Mouse (Mus musculus) forebrain, embryonic 12.5 days (tissue): ENCODE results near the gene Dido1. TPM values are rescaled to one million over a fixed set of nuclear protein-coding genes. Genes with fewer than 3 reads are reported as not detected.

ENCODE experiments used
- ATAC-seq: fragments of 200-750 bp; cut with Nextera tagmentation; 2 replicates; pipeline ENCODE4 v1.8.0; 2017; ENCODE audit warnings: moderate TSS enrichment; ENCODE audit not compliant: low FRiP score
- H3K27ac ChIP-seq: fragments of 300-500 bp; sonication (generic); 2 replicates; pipeline ENCODE4 v1.5.1; 2016; ENCODE audit warnings: mild to moderate bottlenecking
- H3K27me3 ChIP-seq: fragments of 300-500 bp; sonication (generic); 2 replicates; pipeline ENCODE4 v1.6.1; 2016; ENCODE audit warnings: mild to moderate bottlenecking
- H3K36me3 ChIP-seq: fragments of 300-500 bp; sonication (generic); replicated peaks from 2 replicates; pipeline ENCODE4 v1.6.1; 2016; ENCODE audit warnings: mild to moderate bottlenecking
- H3K4me1 ChIP-seq: fragments of 300-500 bp; sonication (generic); 2 replicates; pipeline ENCODE4 v1.6.1; 2016
- H3K4me2 ChIP-seq: fragments of 300-500 bp; sonication (generic); 2 replicates; pipeline ENCODE4 v1.6.1; 2016; ENCODE audit warnings: mild to moderate bottlenecking, moderate library complexity
- H3K4me3 ChIP-seq: fragments of 300-500 bp; sonication (generic); replicated peaks from 2 replicates; pipeline ENCODE4 v1.5.1; 2016; ENCODE audit warnings: mild to moderate bottlenecking
- H3K9ac ChIP-seq: fragments of 300-500 bp; sonication (generic); 2 replicates; pipeline ENCODE4 v1.6.1; 2016; ENCODE audit warnings: mild to moderate bottlenecking
- H3K9me3 ChIP-seq: fragments of 300-500 bp; sonication (generic); 2 replicates; pipeline ENCODE4 v1.6.1; 2016
- WGBS: fragments of 180-500 bp; shearing (Covaris S2); methylation state at CpG from one replicate; pipeline ENCODE4 v1.1.7; 2016; 5-methylcytosine and 5-hydroxymethylcytosine counted together
- polyA plus RNA-seq: library from polyadenylated mRNA; unstranded; fragments of >200 nt; fragmentation: Nextera tagmentation; extraction: Ambion mirVana; gene quantifications from 2 replicates; pipeline ENCODE4 v1.2.1, GENCODE M21; 2016

The Dido1 gene
- polyA plus RNA-seq, 1 experiment from 2014 or later: 42.2 TPM

DNA sequence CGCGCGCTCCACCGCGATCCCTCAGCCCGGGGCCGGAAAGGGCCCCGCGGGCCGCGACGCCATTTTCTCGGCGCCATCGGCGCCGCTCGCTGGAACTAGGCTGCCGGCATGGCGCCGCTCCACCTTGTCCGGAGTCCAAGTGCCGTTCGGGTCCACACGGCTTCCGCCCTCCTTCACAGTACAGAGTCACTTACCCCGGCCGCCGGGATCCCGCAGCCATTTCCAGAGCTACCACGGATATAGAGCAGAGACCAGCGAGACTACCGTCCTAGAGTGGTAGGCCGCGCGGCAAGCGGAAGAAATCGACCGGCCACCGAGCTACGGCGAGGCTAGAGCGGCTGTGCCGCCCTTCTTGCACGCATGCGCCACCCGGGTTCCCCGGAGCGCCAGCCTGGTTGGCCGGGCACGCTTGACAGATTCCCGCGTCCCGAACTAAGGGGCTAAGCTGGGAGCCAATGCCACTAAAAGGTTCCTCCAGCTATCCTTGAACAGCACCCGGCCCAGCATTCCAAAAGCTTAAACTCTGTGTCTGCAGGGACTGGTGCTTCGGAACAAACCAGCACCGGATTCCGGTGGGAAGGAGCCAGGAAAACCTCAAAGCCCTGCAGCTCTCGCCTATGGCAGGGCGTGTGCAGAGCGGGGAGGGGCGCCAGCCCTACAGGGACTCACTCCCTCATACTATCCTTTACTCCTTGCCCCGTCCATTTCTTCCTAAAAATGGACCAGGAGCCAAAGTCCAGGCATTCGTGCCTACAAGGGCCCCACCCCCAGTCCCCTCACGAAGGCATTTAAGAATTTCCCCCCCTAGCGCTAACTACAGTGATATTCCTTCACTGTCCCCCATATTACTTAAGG, 7.8 kb downstream of the Dido1 start:
- Histone ChIP-seq H3K27ac (peak overlapping the region; percentile 95), H3K4me1 (peaks cover 34% of the 10 kb centered on the region), H3K9me3 (no peaks in the 10 kb centered on the region), H3K9ac (peak overlapping the region; percentile 97), H3K4me3 (peak overlapping the region; percentile 92), H3K36me3 (peaks cover 6% of the 10 kb centered on the region), H3K27me3 (no peaks in the 10 kb centered on the region), H3K4me2 (peak overlapping the region; percentile 87)
- under 1% methylated on average over 66 of the region's 66 CpGs for WGBS
- ATAC-seq: peak; percentile 97

DNA sequence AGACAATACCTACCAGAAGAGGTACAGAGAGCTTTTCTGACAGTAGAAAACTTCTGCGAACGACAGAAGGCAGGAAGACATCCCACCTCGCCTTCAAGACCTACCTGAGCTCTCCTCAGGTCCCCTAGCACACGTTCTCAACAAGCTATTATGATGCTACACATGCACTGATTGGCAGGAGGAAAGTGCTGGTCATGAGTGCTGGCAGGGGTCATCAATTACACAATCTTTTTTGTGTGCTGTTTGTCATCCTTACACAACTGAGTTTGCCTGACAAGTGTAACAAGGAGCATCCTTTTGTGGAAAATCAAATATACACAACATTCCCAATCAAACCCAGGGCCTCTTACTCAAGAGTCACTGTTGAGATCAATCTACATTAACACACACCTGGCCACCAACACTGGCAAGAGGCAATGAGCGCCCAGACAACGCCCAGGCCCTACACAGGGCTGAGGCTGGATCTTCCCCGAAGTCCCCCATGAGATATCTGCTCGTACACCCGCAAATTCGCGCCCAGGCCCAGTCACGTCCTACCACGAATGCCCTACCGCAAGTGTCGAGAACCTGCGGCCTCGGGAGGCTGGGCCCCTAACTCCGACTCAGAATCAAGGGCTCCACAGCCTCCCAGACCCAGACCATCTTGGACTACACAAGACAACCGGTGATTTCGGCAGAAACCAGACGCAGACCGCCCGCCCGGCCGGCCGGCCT, 8.6 kb downstream of the Dido1 start:
- no peaks in the 10 kb centered on the region for H3K9me3 ChIP-seq
- H3K27ac ChIP-seq: peak overlapping the region; percentile 95
- H3K4me1 ChIP-seq: peaks cover 34% of the 10 kb centered on the region
- H3K27me3 ChIP-seq: no peaks in the 10 kb centered on the region
- H3K4me3 ChIP-seq: peak overlapping the region; percentile 92
- 6% methylated on average over 26 of the region's 26 CpGs for WGBS
- peak overlapping the region; percentile 97 for H3K9ac ChIP-seq
- peak; percentile 24; the same call in 1 of the 2 replicates for ATAC-seq
- peaks cover 3% of the 10 kb centered on the region for H3K36me3 ChIP-seq
- H3K4me2 ChIP-seq: peak overlapping the region; percentile 87

DNA sequence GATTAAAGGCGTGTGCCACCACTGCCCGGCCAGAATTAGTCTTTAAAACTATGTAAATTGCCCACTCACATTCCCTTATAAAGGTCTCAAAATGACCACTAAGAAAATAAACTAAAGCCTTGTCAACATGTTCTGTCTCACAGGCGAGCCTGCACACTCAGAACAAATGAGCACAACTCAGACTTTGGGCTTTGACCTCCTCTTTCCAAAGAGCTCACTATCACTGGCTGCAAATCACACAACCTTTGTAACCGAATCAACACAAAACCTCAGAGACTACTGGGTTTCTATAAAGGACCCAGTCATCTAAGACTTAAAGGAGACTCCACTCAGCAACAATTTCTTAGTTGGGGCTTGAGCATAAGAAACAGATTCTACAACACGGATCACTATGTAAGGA, 9.3 kb downstream of the Dido1 start:
- peak overlapping the region; percentile 92 for H3K4me3 ChIP-seq

DNA sequence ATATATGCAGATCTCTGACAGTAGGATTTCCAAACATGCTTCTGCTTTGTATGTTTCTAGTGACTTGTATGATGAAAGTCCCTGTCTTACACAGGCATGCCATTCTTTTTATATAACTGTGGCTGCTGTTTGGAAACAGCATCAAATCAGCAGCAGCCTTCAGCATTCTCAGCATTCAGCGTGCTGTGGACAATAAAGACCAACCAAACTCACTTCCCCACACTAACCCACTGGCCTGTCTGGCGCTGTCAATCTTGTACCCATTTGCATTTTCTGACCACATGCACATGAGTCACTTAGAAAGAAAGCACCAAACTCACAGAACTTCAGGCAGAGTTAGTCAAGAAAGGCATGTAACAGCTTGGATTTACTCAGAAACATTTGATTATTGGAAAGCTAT, 14.6 kb downstream of the Dido1 start:
- no peak overlapping the region for H3K27ac ChIP-seq
- peaks cover 27% of the 10 kb centered on the region for H3K4me1 ChIP-seq
- H3K27me3 ChIP-seq: no peaks in the 10 kb centered on the region
- H3K9me3 ChIP-seq: no peaks in the 10 kb centered on the region
- peaks cover 9% of the 10 kb centered on the region for H3K36me3 ChIP-seq
- H3K9ac ChIP-seq: no peak overlapping the region
- WGBS: 58% methylated on average over 2 of the region's 2 CpGs
- ATAC-seq: no peak
- H3K4me2 ChIP-seq: no peak overlapping the region
- no peak overlapping the region for H3K4me3 ChIP-seq

More for the DNA sequence above, 9.3 kb downstream of the Dido1 start:
- Histone ChIP-seq H3K27me3 (no peaks in the 10 kb centered on the region), H3K4me2 (peak overlapping the region; percentile 87), H3K27ac (no peak overlapping the region), H3K4me1 (peaks cover 39% of the 10 kb centered on the region), H3K9ac (peak overlapping the region; percentile 97; the same call in 1 of the 2 replicates), H3K36me3 (no peaks in the 10 kb centered on the region; the same call in 1 of the 2 replicates), H3K9me3 (no peaks in the 10 kb centered on the region)
- WGBS: 83% methylated on average over 5 of the region's 5 CpGs
- ATAC-seq: no peak

DNA sequence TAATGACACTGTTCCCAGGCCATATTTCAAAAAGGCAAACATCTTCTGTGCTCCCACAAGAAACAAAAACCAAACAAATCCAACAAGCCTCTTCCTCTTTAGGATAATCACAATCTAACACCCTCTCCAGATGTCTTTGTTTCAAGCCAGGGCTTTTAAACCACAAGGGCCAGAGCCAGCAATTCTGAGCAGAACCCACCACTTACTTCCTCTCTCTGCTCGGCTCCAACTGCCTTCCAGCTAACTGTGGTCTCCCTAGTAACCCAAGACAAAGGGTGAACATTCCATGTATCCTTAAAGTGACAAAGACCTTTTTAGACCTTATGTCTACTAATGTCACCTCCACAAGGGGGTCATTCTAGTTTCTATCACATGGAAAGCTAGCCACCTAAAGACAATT, 17.2 kb downstream of the Dido1 start:
- Histone ChIP-seq H3K4me1 (peaks cover 17% of the 10 kb centered on the region), H3K27ac (peak overlapping the region; percentile 75), H3K4me2 (peak overlapping the region; percentile 21; the same call in 1 of the 2 replicates), H3K4me3 (no peak overlapping the region), H3K36me3 (peaks cover 34% of the 10 kb centered on the region), H3K27me3 (no peaks in the 10 kb centered on the region), H3K9me3 (no peaks in the 10 kb centered on the region), H3K9ac (peak overlapping the region; percentile 25; the same call in 1 of the 2 replicates)
- ATAC-seq: peak; percentile 57; the same call in 1 of the 2 replicates
- 0% methylated on average over 1 of the region's 1 CpGs for WGBS

DNA sequence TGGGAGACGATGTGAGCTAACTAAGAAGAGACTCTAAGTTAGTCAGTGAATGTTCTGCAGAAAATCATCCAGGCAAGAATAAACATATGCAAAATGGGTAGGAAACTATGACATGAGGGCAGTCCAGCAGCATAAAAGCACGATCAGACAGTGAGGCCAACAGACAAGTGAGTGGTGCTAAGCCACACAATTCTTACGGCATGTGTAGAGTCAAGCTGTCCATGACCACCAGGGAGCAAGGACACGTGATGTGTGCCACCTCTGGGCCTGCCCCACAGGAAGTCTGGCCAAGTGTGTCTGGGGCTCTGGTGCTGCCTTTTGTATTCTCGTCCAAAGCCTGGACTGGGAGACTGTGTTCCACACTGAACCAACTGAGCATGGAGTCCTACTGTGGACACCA, 20.0 kb downstream of the Dido1 start:
- no peak overlapping the region for H3K27ac ChIP-seq
- no peaks in the 10 kb centered on the region for H3K27me3 ChIP-seq
- no peak for ATAC-seq
- H3K9ac ChIP-seq: no peak overlapping the region
- 85% methylated on average over 5 of the region's 5 CpGs for WGBS
- peaks cover 62% of the 10 kb centered on the region for H3K36me3 ChIP-seq
- H3K4me1 ChIP-seq: peaks cover 9% of the 10 kb centered on the region
- no peaks in the 10 kb centered on the region for H3K9me3 ChIP-seq
- H3K4me2 ChIP-seq: no peak overlapping the region
- no peak overlapping the region for H3K4me3 ChIP-seq

DNA sequence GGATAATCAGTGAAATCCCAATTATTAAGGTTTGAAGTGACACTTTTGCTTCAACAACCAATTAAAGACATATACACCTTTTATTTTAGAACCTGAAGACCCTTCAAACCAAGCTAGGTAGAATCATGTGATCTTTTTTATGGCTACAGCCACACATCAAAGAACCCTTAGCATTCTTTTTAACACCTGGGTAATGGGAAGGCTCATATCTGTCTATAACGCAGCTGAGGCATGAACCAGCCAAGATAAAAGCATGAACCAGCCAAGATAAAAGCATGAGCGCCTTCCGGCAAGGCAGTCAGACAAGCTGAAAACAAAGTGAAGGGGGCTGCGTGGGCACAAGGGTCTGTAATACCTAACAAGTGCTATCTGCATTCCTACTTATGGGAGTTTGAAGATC, 25.8 kb downstream of the Dido1 start:
- Histone ChIP-seq H3K36me3 (peaks cover 93% of the 10 kb centered on the region), H3K4me1 (no peaks in the 10 kb centered on the region), H3K4me2 (no peak overlapping the region), H3K9ac (no peak overlapping the region), H3K4me3 (no peak overlapping the region), H3K27ac (no peak overlapping the region), H3K27me3 (no peaks in the 10 kb centered on the region), H3K9me3 (no peaks in the 10 kb centered on the region)
- no peak for ATAC-seq
- 95% methylated on average over 4 of the region's 4 CpGs for WGBS

DNA sequence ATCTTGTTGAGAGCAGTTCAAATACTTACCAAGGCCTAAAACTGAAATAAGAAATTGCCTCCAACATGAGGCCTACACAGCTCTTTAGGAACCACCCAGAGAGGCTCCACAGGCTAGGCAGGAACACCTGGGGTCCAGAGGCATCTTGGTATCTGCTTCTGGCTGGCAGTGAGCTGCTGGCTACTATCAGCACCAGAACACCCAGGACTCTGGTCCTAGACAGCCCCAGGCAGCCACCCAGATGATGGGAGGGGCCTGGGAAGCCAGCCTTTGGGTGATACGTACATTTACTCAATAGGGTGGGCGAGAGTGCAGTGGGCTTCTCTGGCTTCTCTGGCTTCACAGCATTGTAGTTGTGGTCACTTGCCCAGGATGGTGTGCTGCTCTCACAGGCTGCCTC, 26.3 kb downstream of the Dido1 start:
- Histone ChIP-seq H3K27me3 (no peaks in the 10 kb centered on the region), H3K4me1 (no peaks in the 10 kb centered on the region), H3K9ac (no peak overlapping the region), H3K4me3 (no peak overlapping the region), H3K36me3 (peaks cover 88% of the 10 kb centered on the region), H3K9me3 (no peaks in the 10 kb centered on the region), H3K27ac (no peak overlapping the region), H3K4me2 (no peak overlapping the region)
- ATAC-seq: no peak
- WGBS: 89% methylated on average over 2 of the region's 2 CpGs

DNA sequence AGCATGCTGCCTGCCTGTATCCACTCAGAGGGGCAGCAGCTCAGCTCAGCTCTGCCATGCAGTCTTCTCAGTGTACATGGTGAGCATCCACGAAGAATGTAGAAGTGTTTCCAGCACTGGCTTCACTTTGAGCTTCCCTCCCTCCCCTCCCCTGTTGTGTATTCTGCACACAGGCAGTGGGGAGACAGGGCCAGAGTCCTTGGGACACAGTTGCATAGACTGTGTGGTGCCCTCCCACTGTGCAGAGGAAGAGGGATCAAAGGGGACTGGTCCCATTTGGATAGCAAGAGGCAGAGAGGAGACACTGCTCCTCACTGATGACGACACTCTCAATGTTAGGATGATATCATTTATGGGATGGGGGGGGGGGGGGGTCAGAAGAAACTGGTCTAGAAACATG, 28.6 kb downstream of the Dido1 start:
- Histone ChIP-seq H3K4me3 (no peak overlapping the region), H3K36me3 (peaks cover 65% of the 10 kb centered on the region), H3K27me3 (no peaks in the 10 kb centered on the region), H3K9ac (no peak overlapping the region), H3K4me2 (no peak overlapping the region), H3K9me3 (no peaks in the 10 kb centered on the region), H3K4me1 (no peaks in the 10 kb centered on the region), H3K27ac (no peak overlapping the region)
- 77% methylated on average over 2 of the region's 2 CpGs for WGBS
- ATAC-seq: no peak

DNA sequence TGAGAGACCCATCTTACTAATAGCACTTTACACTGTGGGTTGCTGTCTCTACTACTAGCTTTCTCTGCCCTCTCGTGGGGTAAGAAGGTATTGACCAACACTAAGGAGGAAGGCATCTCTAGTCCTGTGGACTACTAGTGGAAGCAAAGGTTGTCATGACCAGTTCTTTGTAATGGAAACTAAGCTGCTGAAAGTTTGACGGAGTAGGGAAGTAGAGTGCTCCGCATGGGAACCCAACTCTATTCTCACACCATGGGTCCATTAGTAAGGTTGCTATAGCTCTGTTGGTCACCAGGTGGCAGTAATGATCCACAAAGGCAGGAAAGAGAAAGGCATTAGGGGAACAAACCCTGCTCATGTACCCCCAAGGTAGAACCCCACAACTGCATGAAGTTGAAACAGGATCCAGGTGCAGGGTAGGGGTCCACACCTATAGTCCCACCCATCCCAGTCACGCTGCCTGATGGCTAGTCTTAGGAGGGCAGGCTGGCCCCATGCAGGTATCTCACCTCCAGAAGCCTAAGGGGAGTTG, 31.1 kb downstream of the Dido1 start:
- peaks cover 49% of the 10 kb centered on the region for H3K36me3 ChIP-seq
- 26% methylated on average over 4 of the region's 4 CpGs for WGBS

DNA sequence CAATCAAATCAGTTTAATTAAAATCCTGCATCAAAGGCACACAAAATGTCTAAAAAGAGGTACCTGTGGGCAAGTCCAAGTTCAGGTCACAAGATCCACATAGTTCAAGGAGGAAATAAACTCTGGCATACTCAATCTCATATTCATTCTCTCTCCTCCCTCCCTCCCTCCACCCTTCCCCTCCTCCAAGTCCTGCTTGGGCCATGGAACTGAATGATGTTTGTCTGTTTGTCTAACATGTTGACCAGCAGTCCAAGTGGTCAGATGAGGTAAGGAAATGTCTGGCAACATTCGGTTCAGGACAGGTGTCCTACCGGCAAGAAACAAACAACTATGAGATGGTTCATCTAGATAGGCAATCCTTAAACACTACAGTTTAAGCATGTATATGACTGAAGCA, 33.1 kb downstream of the Dido1 start:
- no peaks in the 10 kb centered on the region for H3K4me1 ChIP-seq
- peaks cover 51% of the 10 kb centered on the region for H3K36me3 ChIP-seq

More for the DNA sequence above, 31.1 kb downstream of the Dido1 start:
- Histone ChIP-seq H3K4me2 (no peak overlapping the region), H3K9me3 (no peaks in the 10 kb centered on the region), H3K4me1 (no peaks in the 10 kb centered on the region), H3K27ac (no peak overlapping the region), H3K27me3 (no peaks in the 10 kb centered on the region), H3K9ac (no peak overlapping the region), H3K4me3 (no peak overlapping the region)
- peak; percentile 58 for ATAC-seq

DNA sequence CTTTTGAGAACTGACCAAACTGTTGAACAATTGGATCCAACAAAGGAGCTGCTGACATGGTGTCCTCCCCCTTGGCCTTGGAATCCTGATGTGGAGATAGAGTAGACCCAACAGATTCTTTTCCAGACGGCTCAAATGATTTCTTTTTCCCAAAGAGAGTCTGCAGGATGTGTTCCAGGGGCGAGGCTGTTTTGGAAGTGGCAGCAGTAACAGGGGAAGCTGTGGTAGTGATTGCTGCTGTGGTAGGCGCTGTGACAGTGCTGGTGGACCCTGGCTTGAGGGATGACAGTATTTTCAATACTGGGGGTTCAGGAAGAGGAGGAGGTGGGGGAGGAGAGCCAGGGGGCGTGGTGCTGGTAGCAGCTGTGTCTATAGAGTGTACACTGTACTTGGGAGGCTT, 47.8 kb downstream of the Dido1 start:
- Histone ChIP-seq H3K27me3 (no peaks in the 10 kb centered on the region), H3K4me1 (peaks cover 8% of the 10 kb centered on the region), H3K9me3 (no peaks in the 10 kb centered on the region), H3K36me3 (peaks cover 44% of the 10 kb centered on the region), H3K9ac (no peak overlapping the region), H3K27ac (no peak overlapping the region), H3K4me3 (no peak overlapping the region), H3K4me2 (no peak overlapping the region)
- ATAC-seq: no peak
- 90% methylated on average over 4 of the region's 4 CpGs for WGBS

More for the DNA sequence above, 33.1 kb downstream of the Dido1 start:
- WGBS: 94% methylated on average over 2 of the region's 2 CpGs
- H3K4me3 ChIP-seq: no peak overlapping the region
- H3K27ac ChIP-seq: no peak overlapping the region
- no peak overlapping the region for H3K9ac ChIP-seq
- H3K4me2 ChIP-seq: no peak overlapping the region
- H3K9me3 ChIP-seq: no peaks in the 10 kb centered on the region
- H3K27me3 ChIP-seq: no peaks in the 10 kb centered on the region
- no peak for ATAC-seq
